ENCODE assay signal across 17 mouse cellular contexts in genomic region chr10:127216456-127216855, GRCm38 (mm10).
"Had no signal": no experiment of that assay in that cellular context is flagged by ENCODE, and none has a peak within 500 bp of the region (broad histone marks: within the 10 kb centered on the region; RNA-seq: fewer than 3 reads in every experiment).

No protein-coding gene starts in this region.

- ATAC-seq: intestine, embryonic 16.5 days; midbrain, embryonic 15.5 days had no signal

- DNase-seq: kidney, adult 18-20 months; kidney, adult 9 months; kidney, postnatal 14 days; kidney, postnatal 4 days; liver, embryonic 13.5 days; lung, adult 2 months; lung, postnatal 14 days; right cerebral cortex, postnatal 25 days; thymus, adult 2 months; thymus, postnatal 14 days; thymus, postnatal 4 days had no signal

- H3K4me3 ChIP-seq: liver, embryonic 13.5 days; midbrain, embryonic 12.5 days; midbrain, embryonic 15.5 days; neural tube, embryonic 12.5 days; neural tube, embryonic 15.5 days had no signal

- H3K27ac ChIP-seq: liver, embryonic 13.5 days; macrophage; midbrain, embryonic 12.5 days; midbrain, embryonic 15.5 days; neural tube, embryonic 12.5 days; neural tube, embryonic 15.5 days had no signal
